Mouse (Mus musculus): ENCODE measurements at regions not wholly inside any gene's neighbourhood (a gene's known extent, or its start where the extent isn't known, plus 50 kb on each side); places are given as distances from the start of the nearest gene placed in this dataset.

DNA sequence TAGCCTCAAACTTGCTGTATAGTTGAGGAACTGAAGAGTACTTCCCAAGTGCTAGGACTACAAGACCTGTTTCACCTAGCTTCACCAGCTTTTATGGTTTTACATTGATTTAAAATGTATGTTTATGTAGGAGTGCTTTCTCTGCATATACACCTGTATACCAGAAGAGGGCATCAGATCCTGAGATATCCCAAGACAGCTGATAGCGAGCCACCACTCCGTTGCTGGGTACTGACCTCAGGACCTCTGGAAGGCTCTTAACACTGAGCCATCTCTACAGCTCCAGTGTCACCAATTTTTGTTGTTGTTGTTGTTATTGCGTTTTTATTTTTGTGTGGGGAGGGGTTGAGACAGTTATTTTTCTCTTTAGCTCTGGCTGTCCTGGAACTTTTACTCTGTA lies 55.9 kb upstream of the Ddx3x start:
- Histone ChIP-seq H3K4me2 (replicated peaks) (no peak overlapping the region), H3K4me3 (replicated peaks) (no peak overlapping the region), H3K27ac (replicated peaks) (no peak overlapping the region), H3K36me3 (no peaks in the 10 kb centered on the region), H3K4me1 (no peaks in the 10 kb centered on the region), H3K9me3 (replicated peaks) (no peaks in the 10 kb centered on the region), H3K9ac (no peak overlapping the region), H3K27me3 (no peaks in the 10 kb centered on the region)
- WGBS = 9% methylated on average over 3 of the region's 3 CpGs
- ATAC-seq (ENCODE audit: insufficient number of reproducible peaks, low FRiP score, low TSS enrichment, low read depth) = no peak

DNA sequence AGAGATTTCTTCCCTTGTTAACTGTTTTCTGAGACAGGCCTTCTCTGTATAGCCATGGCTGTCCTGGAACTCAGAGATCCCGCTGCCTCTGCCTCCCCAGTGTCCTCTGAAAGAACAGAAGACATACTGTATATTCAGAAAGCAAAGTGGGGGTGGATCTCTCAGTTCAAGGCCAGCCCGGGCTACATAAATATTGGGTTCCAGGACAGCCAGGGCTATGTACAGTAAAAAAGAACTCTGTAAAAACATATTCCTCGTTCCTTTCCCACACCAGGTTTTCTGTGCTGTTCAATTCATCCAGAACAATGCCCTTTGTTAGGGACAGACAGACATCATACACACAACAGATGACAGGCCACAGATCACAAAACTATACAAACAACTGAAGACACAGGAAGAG lies 54.3 kb upstream of the Ddx3x start:
- Histone ChIP-seq H3K4me1 (no peaks in the 10 kb centered on the region), H3K9me3 (replicated peaks) (no peaks in the 10 kb centered on the region), H3K36me3 (no peaks in the 10 kb centered on the region), H3K27ac (replicated peaks) (no peak overlapping the region), H3K27me3 (no peaks in the 10 kb centered on the region), H3K4me3 (replicated peaks) (no peak overlapping the region), H3K9ac (no peak overlapping the region), H3K4me2 (replicated peaks) (no peak overlapping the region)
- 77% methylated on average over 3 of the region's 3 CpGs for WGBS
- ATAC-seq (ENCODE audit: insufficient number of reproducible peaks, low FRiP score, low TSS enrichment, low read depth) = no peak

GRCm38 (mm10) chrX:13229891-13230614 lies 50.7 kb upstream of the Ddx3x start:
- Histone ChIP-seq H3K4me3 (replicated peaks) (peak overlapping the region; percentile 42), H3K27ac (replicated peaks) (peak overlapping the region; percentile 91), H3K9ac (peak overlapping the region; percentile 21; the same call in 1 of the 2 replicates)

GRCm38 (mm10) chrX:13230615-13231179 lies 50.1 kb upstream of the Ddx3x start:
- Histone ChIP-seq H3K9me3 (replicated peaks) (no peaks in the 10 kb centered on the region), H3K9ac (peak overlapping the region; percentile 21; the same call in 1 of the 2 replicates), H3K4me2 (replicated peaks) (peak overlapping the region; percentile 53), H3K4me3 (replicated peaks) (peak overlapping the region; percentile 42), H3K27ac (replicated peaks) (peak overlapping the region; percentile 91), H3K27me3 (no peaks in the 10 kb centered on the region), H3K4me1 (no peaks in the 10 kb centered on the region; the same call in 1 of the 2 replicates), H3K36me3 (no peaks in the 10 kb centered on the region)
- ATAC-seq (ENCODE audit: insufficient number of reproducible peaks, low FRiP score, low TSS enrichment, low read depth) = peak; percentile 96
- WGBS = 8% methylated on average over 17 of the region's 17 CpGs

More at GRCm38 (mm10) chrX:13229891-13230614, 50.7 kb upstream of the Ddx3x start:
- Histone ChIP-seq H3K36me3 (no peaks in the 10 kb centered on the region), H3K27me3 (no peaks in the 10 kb centered on the region), H3K9me3 (replicated peaks) (no peaks in the 10 kb centered on the region), H3K4me2 (replicated peaks) (peak overlapping the region; percentile 53), H3K4me1 (no peaks in the 10 kb centered on the region)
- peak; percentile 30; the same call in 1 of the 2 replicates for ATAC-seq (ENCODE audit: insufficient number of reproducible peaks, low FRiP score, low TSS enrichment, low read depth)
- WGBS = 23% methylated on average over 8 of the region's 8 CpGs
